In genomic region chr17:55749786-55750185, GRCm38 (mm10) we compare ENCODE assay signal across 30 mouse cellular contexts. TPM values are rescaled to one million over a fixed set of nuclear protein-coding genes. Genes with fewer than 3 reads are reported as not detected.
DNase-seq lines count a peak whose midpoint lies in the region; ATAC-seq lines count a peak whose summit lies in the region.
"Had no signal": no experiment of that assay in that cellular context is flagged by ENCODE, and none has a peak within 500 bp of the region (broad histone marks: within the 10 kb centered on the region; RNA-seq: fewer than 3 reads in every experiment).

Gene Adgre4 (plus strand): TSS chr17:55749984.

- WGBS in heart, embryonic 10.5 days = 46% methylated on average over 2 of the region's 2 CpGs

- H3K27ac ChIP-seq in heart, embryonic 10.5 days = no peak within 1 kb of the TSS
- H3K27ac ChIP-seq: embryonic facial prominence, embryonic 15.5 days; heart, embryonic 13.5 days; hindbrain, embryonic 14.5 days; layer of hippocampus, adult 2 months; limb, embryonic 10.5 days; midbrain, embryonic 13.5 days; neural tube, embryonic 12.5 days; stomach, embryonic 15.5 days had no signal

- no peaks in the 10 kb centered on the region for H3K36me3 ChIP-seq in heart, embryonic 10.5 days
- H3K36me3 ChIP-seq: embryonic facial prominence, embryonic 15.5 days; heart, embryonic 13.5 days; limb, embryonic 10.5 days; midbrain, embryonic 13.5 days; neural tube, embryonic 12.5 days; stomach, embryonic 15.5 days had no signal

- no peaks in the 10 kb centered on the region for H3K27me3 ChIP-seq in heart, embryonic 10.5 days (ENCODE audit: insufficient read depth, poor library complexity, severe bottlenecking)
- H3K27me3 ChIP-seq: embryonic facial prominence, embryonic 15.5 days; heart, embryonic 13.5 days; megakaryocyte, embryonic 14.5 days; midbrain, embryonic 13.5 days; neural tube, embryonic 12.5 days; stomach, embryonic 15.5 days had no signal

- no peaks in the 10 kb centered on the region for H3K4me1 ChIP-seq in heart, embryonic 10.5 days
- H3K4me1 ChIP-seq: embryonic facial prominence, embryonic 15.5 days; heart, embryonic 13.5 days; limb, embryonic 10.5 days; midbrain, embryonic 13.5 days; neural tube, embryonic 12.5 days; stomach, embryonic 15.5 days had no signal

- ATAC-seq in common myeloid progenitor, adult 5-6 weeks (replicated peaks; ENCODE audit: low read depth, poor library complexity, severe bottlenecking) = peak; percentile 98
- ATAC-seq: forebrain, embryonic 14.5 days; inflammation-experienced regulatory T-cells, adult 6 months; midbrain, embryonic 13.5 days had no signal

- no peaks in the 10 kb centered on the region for H3K9me3 ChIP-seq in heart, embryonic 10.5 days
- H3K9me3 ChIP-seq: embryonic facial prominence, embryonic 15.5 days; heart, embryonic 13.5 days; limb, embryonic 10.5 days; megakaryocyte, embryonic 14.5 days; midbrain, embryonic 13.5 days; neural tube, embryonic 12.5 days; stomach, embryonic 15.5 days had no signal

- peak; percentile 78 for DNase-seq in heart, adult 11 months
- no peak for DNase-seq in heart, embryonic 10.5 days (ENCODE audit: low spot score)
- peak; percentile 20 for DNase-seq in lung, postnatal 25 days (ENCODE audit: low spot score)
- DNase-seq in lung, postnatal 14 days = no peak
- DNase-seq in skeletal muscle tissue, adult 2 months (ENCODE audit: low read depth, low spot score) = peak; percentile 6
- DNase-seq in urinary bladder, adult 2 months (ENCODE audit: low spot score) = no peak
- no peak for DNase-seq in kidney, postnatal 4 days
- DNase-seq: adrenal gland, postnatal 36 days; cerebellum, adult 8-10 months; cerebellum, postnatal 36 days; kidney, adult 18-20 months; kidney, postnatal 14 days; lung, embryonic 14.5 days; retina, postnatal 1 day; right cerebral cortex, postnatal 25 days; thymus, adult 18-20 months; thymus, postnatal 36 days had no signal

- H3K4me3 ChIP-seq in heart, embryonic 10.5 days = no peak within 1 kb of the TSS
- H3K4me3 ChIP-seq: embryonic facial prominence, embryonic 15.5 days; heart, embryonic 13.5 days; layer of hippocampus, adult 2 months; limb, embryonic 10.5 days; megakaryocyte, embryonic 14.5 days; midbrain, embryonic 13.5 days; neural tube, embryonic 12.5 days; stomach, embryonic 15.5 days had no signal

RNA-seq across cellular contexts. Expression of gene Adgre4, which starts in this region (rescaled TPM):
- 0.05 TPM in 1 of 2 replicates, not detected in the other for polyA plus RNA-seq in heart, embryonic 10.5 days (2016; fragmentation: Nextera tagmentation; extraction: Ambion mirVana)
- 0.49 TPM in 1 of 2 replicates, not detected in the other for total RNA-seq in common myeloid progenitor, adult 5-6 weeks (2017)
- polyA plus RNA-seq in urinary bladder, adult 2 months (2012; rRNA removed) = 0.58 and 0.60 TPM in 2 replicates
- total RNA-seq: layer of hippocampus, adult 2 months; layer of hippocampus, postnatal 25 days had no signal
- polyA plus RNA-seq: neural tube, embryonic 12.5 days had no signal

Comparison
In these comparisons a context has a peak if more than half of its experiments do, and no peak if none do; other contexts are left out.
1. DNase-seq: peak in heart, adult 11 months (single experiment), lung, postnatal 25 days (single experiment) and skeletal muscle tissue, adult 2 months (single experiment); none in heart, embryonic 10.5 days (single experiment), lung, postnatal 14 days (single experiment), urinary bladder, adult 2 months (single experiment) and kidney, postnatal 4 days (0 of 2).
2. Peak in ATAC-seq in common myeloid progenitor, adult 5-6 weeks; RNA of the gene not detected or under 1 TPM.